Mouse (Mus musculus): ENCODE data around the gene Psen1. TPM values are rescaled to one million over a fixed set of nuclear protein-coding genes. Genes with fewer than 3 reads are reported as not detected.

Gene Psen1
- polyA plus RNA-seq, 1 experiment from 2014 or later, result 48.9 TPM

DNA sequence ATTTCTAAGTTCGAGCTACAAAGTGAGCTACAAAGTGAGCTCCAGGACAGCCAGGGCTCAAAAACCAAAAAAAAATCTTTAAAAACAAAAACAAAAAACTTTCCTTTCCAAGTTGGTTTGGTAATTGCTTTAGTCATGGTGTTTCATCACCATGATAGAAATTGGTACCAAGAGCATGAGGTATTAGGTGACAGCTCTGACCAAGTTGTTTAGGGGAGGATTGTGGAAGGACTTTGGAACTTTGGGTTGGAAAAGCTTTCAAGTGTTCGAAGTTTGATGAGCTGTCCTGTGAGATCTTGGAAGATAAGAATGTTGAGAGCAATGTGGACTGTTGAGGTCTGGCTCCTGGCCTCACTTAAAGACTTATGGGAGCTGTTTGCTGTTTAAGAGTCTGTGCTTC lies 72.2 kb downstream of the Psen1 start:
- no peak for ATAC-seq (ENCODE audit: insufficient number of reproducible peaks, low FRiP score)
- Histone ChIP-seq H3K4me2 (no peak overlapping the region), H3K36me3 (no peaks in the 10 kb centered on the region), H3K9me3 (replicated peaks) (no peaks in the 10 kb centered on the region), H3K9ac (no peak overlapping the region), H3K4me1 (replicated peaks) (peaks cover 24% of the 10 kb centered on the region), H3K4me3 (no peak overlapping the region), H3K27ac (ENCODE audit: poor library complexity, severe bottlenecking) (no peak overlapping the region), H3K27me3 (replicated peaks) (peaks cover 3% of the 10 kb centered on the region)
- WGBS, result 79% methylated on average over 2 of the region's 2 CpGs

- peaks cover 24% of the 10 kb centered on the region for H3K4me1 ChIP-seq (replicated peaks)
- H3K27me3 ChIP-seq (replicated peaks), result peaks cover 13% of the 10 kb centered on the region
- H3K27ac ChIP-seq (ENCODE audit: poor library complexity, severe bottlenecking), result no peak overlapping the region
- no peaks in the 10 kb centered on the region for H3K36me3 ChIP-seq
- peak overlapping the region; percentile 80; the same call in 1 of the 2 replicates for H3K4me2 ChIP-seq
- H3K9me3 ChIP-seq (replicated peaks), result no peaks in the 10 kb centered on the region
- WGBS, result 59% methylated on average over 4 of the region's 4 CpGs
- H3K9ac ChIP-seq, result no peak overlapping the region
- no peak for ATAC-seq (ENCODE audit: insufficient number of reproducible peaks, low FRiP score)
- no peak overlapping the region for H3K4me3 ChIP-seq
These were observed 74.8 kb downstream of the Psen1 start for GRCm38 (mm10) chr12:83762706-83763105.

GRCm38 (mm10) chr12:83763311-83764043 lies 75.5 kb downstream of the Psen1 start, which contains the start of gene Papln:
Gene Papln (plus strand): TSS chr12:83763634.
- Histone ChIP-seq H3K9me3 (replicated peaks) (no peaks in the 10 kb centered on the region), H3K4me1 (replicated peaks) (peaks cover 24% of the 10 kb centered on the region), H3K4me3 (peak within 1 kb of the TSS; percentile 43), H3K9ac (peak within 1 kb of the TSS; percentile 47), H3K27me3 (replicated peaks) (peaks cover 17% of the 10 kb centered on the region), H3K36me3 (no peaks in the 10 kb centered on the region), H3K27ac (ENCODE audit: poor library complexity, severe bottlenecking) (no peak within 1 kb of the TSS), H3K4me2 (peak within 1 kb of the TSS; percentile 80)
- ATAC-seq (ENCODE audit: insufficient number of reproducible peaks, low FRiP score), result peak; percentile 26; the same call in 1 of the 2 replicates
- 10% methylated on average over 26 of the region's 31 CpGs for WGBS

GRCm38 (mm10) chr12:83764044-83764365 lies 76.1 kb downstream of the Psen1 start:
- Histone ChIP-seq H3K27ac (ENCODE audit: poor library complexity, severe bottlenecking) (no peak overlapping the region), H3K4me2 (peak overlapping the region; percentile 80), H3K4me3 (peak overlapping the region; percentile 43), H3K9ac (peak overlapping the region; percentile 47), H3K36me3 (no peaks in the 10 kb centered on the region), H3K9me3 (replicated peaks) (no peaks in the 10 kb centered on the region), H3K4me1 (replicated peaks) (peaks cover 24% of the 10 kb centered on the region), H3K27me3 (replicated peaks) (peaks cover 17% of the 10 kb centered on the region)
- WGBS, result 5% methylated on average over 14 of the region's 14 CpGs
- ATAC-seq (ENCODE audit: insufficient number of reproducible peaks, low FRiP score), result peak; percentile 26; the same call in 1 of the 2 replicates

GRCm38 (mm10) chr12:83764519-83764918 lies 76.6 kb downstream of the Psen1 start:
- no peaks in the 10 kb centered on the region for H3K36me3 ChIP-seq
- H3K4me1 ChIP-seq (replicated peaks), result peaks cover 27% of the 10 kb centered on the region
- H3K4me2 ChIP-seq, result peak overlapping the region; percentile 80; the same call in 1 of the 2 replicates
- ATAC-seq (ENCODE audit: insufficient number of reproducible peaks, low FRiP score), result no peak
- H3K9me3 ChIP-seq (replicated peaks), result no peaks in the 10 kb centered on the region
- no peak overlapping the region for H3K9ac ChIP-seq
- no peak overlapping the region for H3K27ac ChIP-seq (ENCODE audit: poor library complexity, severe bottlenecking)
- 73% methylated on average over 10 of the region's 10 CpGs for WGBS
- no peak overlapping the region for H3K4me3 ChIP-seq
- H3K27me3 ChIP-seq (replicated peaks), result peaks cover 17% of the 10 kb centered on the region

GRCm38 (mm10) chr12:83765965-83766603 lies 78.1 kb downstream of the Psen1 start:
- H3K27me3 ChIP-seq (replicated peaks), result peaks cover 19% of the 10 kb centered on the region
- no peaks in the 10 kb centered on the region for H3K36me3 ChIP-seq
- H3K4me1 ChIP-seq (replicated peaks), result peaks cover 37% of the 10 kb centered on the region
- ATAC-seq (ENCODE audit: insufficient number of reproducible peaks, low FRiP score), result no peak
- no peaks in the 10 kb centered on the region for H3K9me3 ChIP-seq (replicated peaks)
- H3K4me3 ChIP-seq, result no peak overlapping the region
- 66% methylated on average over 13 of the region's 13 CpGs for WGBS
- no peak overlapping the region for H3K9ac ChIP-seq
- H3K27ac ChIP-seq (ENCODE audit: poor library complexity, severe bottlenecking), result no peak overlapping the region
- H3K4me2 ChIP-seq, result no peak overlapping the region

DNA sequence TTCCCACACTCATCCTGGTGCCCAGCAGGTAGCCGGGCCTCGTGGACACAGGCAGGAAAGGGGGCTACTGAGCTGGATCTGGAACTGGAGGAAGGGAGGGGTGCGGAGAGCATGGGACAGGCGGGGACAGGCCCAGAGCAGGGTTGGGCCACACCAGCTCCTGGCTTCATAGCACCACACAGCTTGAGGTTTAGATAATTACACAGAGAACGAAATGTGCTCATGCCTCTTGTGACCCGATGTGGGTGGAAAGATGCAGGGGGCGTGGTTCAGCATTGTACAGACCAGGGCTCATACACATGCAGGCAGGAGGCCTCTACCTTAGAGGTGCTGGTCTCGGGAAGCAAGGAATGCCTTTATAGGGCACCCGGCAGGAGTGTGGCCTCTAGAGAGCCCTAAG lies 79.9 kb downstream of the Psen1 start:
- no peak for ATAC-seq (ENCODE audit: insufficient number of reproducible peaks, low FRiP score)
- H3K4me2 ChIP-seq, result no peak overlapping the region
- no peak overlapping the region for H3K27ac ChIP-seq (ENCODE audit: poor library complexity, severe bottlenecking)
- H3K36me3 ChIP-seq, result no peaks in the 10 kb centered on the region
- H3K27me3 ChIP-seq (replicated peaks), result peaks cover 25% of the 10 kb centered on the region
- peaks cover 33% of the 10 kb centered on the region for H3K4me1 ChIP-seq (replicated peaks)
- WGBS, result 70% methylated on average over 9 of the region's 9 CpGs
- no peaks in the 10 kb centered on the region for H3K9me3 ChIP-seq (replicated peaks)
- H3K4me3 ChIP-seq, result no peak overlapping the region
- no peak overlapping the region for H3K9ac ChIP-seq

- Histone ChIP-seq H3K27me3 (replicated peaks) (peaks cover 25% of the 10 kb centered on the region), H3K4me2 (no peak overlapping the region), H3K9me3 (replicated peaks) (no peaks in the 10 kb centered on the region), H3K9ac (no peak overlapping the region), H3K4me1 (replicated peaks) (peaks cover 28% of the 10 kb centered on the region), H3K27ac (ENCODE audit: poor library complexity, severe bottlenecking) (no peak overlapping the region), H3K4me3 (no peak overlapping the region), H3K36me3 (no peaks in the 10 kb centered on the region)
- 75% methylated on average over 14 of the region's 14 CpGs for WGBS
- ATAC-seq (ENCODE audit: insufficient number of reproducible peaks, low FRiP score), result no peak
These were observed 80.4 kb downstream of the Psen1 start for GRCm38 (mm10) chr12:83768235-83768899.

DNA sequence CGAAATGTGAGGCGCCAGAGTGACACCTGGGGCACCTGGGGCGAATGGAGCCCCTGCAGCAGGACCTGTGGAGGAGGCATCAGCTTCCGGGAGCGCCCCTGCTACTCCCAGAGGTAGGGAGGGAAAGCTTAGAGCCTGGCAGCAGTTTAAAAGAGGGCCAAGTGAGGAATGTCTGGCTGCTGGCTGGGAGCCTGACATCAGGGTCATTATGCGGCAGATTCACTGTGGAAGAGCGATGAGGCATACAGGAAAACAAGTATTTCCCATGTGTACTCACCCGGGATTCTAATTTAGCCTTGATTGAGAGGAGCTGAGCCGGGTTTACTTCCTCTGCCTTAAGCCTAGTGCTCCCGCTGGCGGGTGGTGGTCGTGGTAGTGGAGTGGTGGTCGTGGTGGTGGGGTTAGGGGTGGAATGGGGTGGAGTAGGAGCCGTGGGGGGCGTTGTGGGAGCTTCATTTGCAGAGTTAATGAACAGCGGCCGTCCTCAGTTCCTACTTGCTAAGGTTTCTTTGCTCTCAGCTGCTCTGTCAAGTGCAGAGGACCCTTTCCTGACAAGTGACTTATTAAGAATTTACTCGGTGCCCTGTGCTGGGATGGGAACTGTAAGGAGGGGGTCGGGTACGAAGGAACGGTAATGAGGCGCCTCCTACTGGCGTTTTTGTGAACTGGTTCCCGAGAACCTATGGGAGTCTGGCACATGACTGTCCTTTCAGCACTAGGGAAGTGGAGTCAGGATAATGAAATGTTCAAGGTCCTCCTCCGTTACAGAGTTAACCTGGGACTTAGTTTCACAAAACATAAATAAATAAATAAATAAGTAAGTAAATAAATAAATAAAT lies 82.7 kb downstream of the Psen1 start:
- Histone ChIP-seq H3K9ac (peak overlapping the region; percentile 44), H3K36me3 (no peaks in the 10 kb centered on the region), H3K27me3 (replicated peaks) (peaks cover 25% of the 10 kb centered on the region), H3K27ac (ENCODE audit: poor library complexity, severe bottlenecking) (no peak overlapping the region), H3K4me1 (replicated peaks) (peaks cover 12% of the 10 kb centered on the region), H3K4me3 (peak overlapping the region; percentile 30), H3K4me2 (peak overlapping the region; percentile 69), H3K9me3 (replicated peaks) (no peaks in the 10 kb centered on the region)
- WGBS, result 6% methylated on average over 25 of the region's 25 CpGs
- peak; percentile 33; the same call in 1 of the 2 replicates for ATAC-seq (ENCODE audit: insufficient number of reproducible peaks, low FRiP score)

DNA sequence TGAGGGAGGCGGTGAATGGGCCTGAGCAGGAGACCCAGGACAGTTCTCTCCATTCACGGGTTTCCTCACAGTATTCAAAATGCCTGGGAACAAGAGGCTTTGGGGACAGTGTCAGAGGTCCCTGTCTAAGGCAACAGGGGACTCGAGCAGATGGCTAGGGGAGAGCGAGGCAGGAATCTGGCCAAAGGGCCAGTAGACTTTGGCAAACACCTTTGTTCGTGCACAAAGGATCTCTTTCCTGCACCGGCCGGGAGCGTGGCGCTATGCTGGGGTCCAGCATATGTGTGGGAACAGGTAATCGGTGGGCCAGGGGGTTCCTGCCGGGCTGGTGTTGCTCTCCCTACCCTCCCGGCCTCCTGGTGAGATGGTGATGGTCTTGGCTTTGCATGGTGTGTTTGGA lies 87.7 kb downstream of the Psen1 start:
- Histone ChIP-seq H3K4me3 (no peak overlapping the region), H3K27ac (ENCODE audit: poor library complexity, severe bottlenecking) (no peak overlapping the region), H3K36me3 (no peaks in the 10 kb centered on the region), H3K9ac (no peak overlapping the region), H3K4me2 (no peak overlapping the region), H3K9me3 (replicated peaks) (no peaks in the 10 kb centered on the region), H3K27me3 (replicated peaks) (peaks cover 15% of the 10 kb centered on the region), H3K4me1 (replicated peaks) (peaks cover 1% of the 10 kb centered on the region)
- WGBS, result 78% methylated on average over 12 of the region's 12 CpGs
- no peak for ATAC-seq (ENCODE audit: insufficient number of reproducible peaks, low FRiP score)

All from heart, embryonic 12.5 days (tissue).